Mouse (Mus musculus) stomach, postnatal 0 days (tissue): Measurements from ENCODE around the gene Chchd10. TPM values are rescaled to one million over a fixed set of nuclear protein-coding genes. Genes with fewer than 3 reads are reported as not detected.
A peak's percentile ranks its signal among the peaks of the same experiment; 100 is the strongest.

ENCODE experiments used
- ATAC-seq: fragments of 200-750 bp; cut with Nextera tagmentation; 2 replicates; pipeline ENCODE4 v1.8.0; 2017; ENCODE audit not compliant: low FRiP score, low TSS enrichment
- DNase-seq: peaks from one replicate; pipeline ENCODE4 v3.0.0-alpha.2; 2016; ENCODE audit warnings: low spot score
- H3K27ac ChIP-seq: fragments of 300-500 bp; sonication (generic); replicated peaks from 2 replicates; pipeline ENCODE4 v1.5.1; 2014; ENCODE audit warnings: mild to moderate bottlenecking, control low read depth
- H3K27me3 ChIP-seq: fragments of 300-500 bp; sonication (generic); 2 replicates; pipeline ENCODE4 v1.6.1; 2014; ENCODE audit warnings: low read length; ENCODE audit not compliant: control insufficient read depth, insufficient read depth
- H3K36me3 ChIP-seq: fragments of 300-500 bp; sonication (generic); 2 replicates; pipeline ENCODE4 v1.6.1; 2014; ENCODE audit warnings: low read length, mixed read lengths; ENCODE audit not compliant: control insufficient read depth, insufficient read depth
- H3K4me1 ChIP-seq: fragments of 300-500 bp; sonication (generic); replicated peaks from 2 replicates; pipeline ENCODE4 v1.6.1; 2014; ENCODE audit warnings: antibody characterized with exemption; ENCODE audit not compliant: control insufficient read depth, insufficient read depth
- H3K4me2 ChIP-seq: fragments of 300-500 bp; sonication (generic); replicated peaks from 2 replicates; pipeline ENCODE4 v1.6.1; 2014; ENCODE audit warnings: low read depth, mild to moderate bottlenecking, control low read depth, moderate library complexity
- H3K4me3 ChIP-seq: fragments of 300-500 bp; sonication (generic); 2 replicates; pipeline ENCODE4 v1.5.1; 2014; ENCODE audit warnings: low read depth, low read length, control low read depth
- H3K9ac ChIP-seq: fragments of 300-500 bp; sonication (generic); 2 replicates; pipeline ENCODE4 v1.6.1; 2014; ENCODE audit warnings: mild to moderate bottlenecking, low read length, control low read depth, mixed read lengths
- H3K9me3 ChIP-seq: fragments of 300-500 bp; sonication (generic); 2 replicates; pipeline ENCODE4 v1.6.1; 2016; ENCODE audit warnings: low read length; ENCODE audit not compliant: control insufficient read depth
- CTCF ChIP-seq: IDR thresholded peaks from 2 replicates; pipeline ENCODE4 v1.5.1; 2016; ENCODE audit warnings: antibody characterized with exemption, low read depth, mild to moderate bottlenecking, moderate library complexity
- EP300 ChIP-seq: optimal IDR thresholded peaks from 2 replicates; pipeline ENCODE3; 2016; ENCODE audit warnings: antibody characterized with exemption
- WGBS: fragments of 180-500 bp; shearing (Covaris S2); extraction: QIAGEN DNeasy Blood & Tissue Kit; methylation state at CpG from one replicate; pipeline ENCODE4 v1.1.7; 2014; 5-methylcytosine and 5-hydroxymethylcytosine counted together
- polyA plus RNA-seq: library from polyadenylated mRNA; unstranded; fragments of >200 nt; fragmentation: Nextera tagmentation; extraction: Ambion mirVana; gene quantifications from 2 replicates; pipeline ENCODE4 v1.2.1, GENCODE M21; 2015

The Chchd10 gene
- polyA plus RNA-seq, 1 experiment from 2014 or later: 232 TPM

DNA sequence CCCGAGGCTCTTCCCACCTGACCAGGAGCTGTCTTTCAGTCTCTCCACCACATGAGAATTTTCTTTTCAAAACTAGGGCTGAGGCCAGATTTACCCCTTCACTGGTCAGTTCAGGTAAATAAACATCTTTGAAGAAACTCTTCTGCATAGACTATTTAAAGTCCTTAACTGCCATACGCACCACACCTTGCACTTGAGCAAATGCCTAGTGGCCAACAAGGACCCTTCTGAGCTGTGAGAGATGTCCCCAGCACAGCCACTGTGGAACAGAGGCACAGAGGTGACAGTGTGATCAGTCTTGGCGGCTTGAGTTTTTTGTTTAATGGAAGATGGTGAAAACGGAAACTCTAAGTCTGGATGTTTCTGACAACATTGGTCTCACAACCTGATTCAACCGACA is 13.9 kb upstream of the Chchd10 start:
- H3K4me1 ChIP-seq: no peaks in the 10 kb centered on the region
- no peak overlapping the region for H3K4me2 ChIP-seq

DNA sequence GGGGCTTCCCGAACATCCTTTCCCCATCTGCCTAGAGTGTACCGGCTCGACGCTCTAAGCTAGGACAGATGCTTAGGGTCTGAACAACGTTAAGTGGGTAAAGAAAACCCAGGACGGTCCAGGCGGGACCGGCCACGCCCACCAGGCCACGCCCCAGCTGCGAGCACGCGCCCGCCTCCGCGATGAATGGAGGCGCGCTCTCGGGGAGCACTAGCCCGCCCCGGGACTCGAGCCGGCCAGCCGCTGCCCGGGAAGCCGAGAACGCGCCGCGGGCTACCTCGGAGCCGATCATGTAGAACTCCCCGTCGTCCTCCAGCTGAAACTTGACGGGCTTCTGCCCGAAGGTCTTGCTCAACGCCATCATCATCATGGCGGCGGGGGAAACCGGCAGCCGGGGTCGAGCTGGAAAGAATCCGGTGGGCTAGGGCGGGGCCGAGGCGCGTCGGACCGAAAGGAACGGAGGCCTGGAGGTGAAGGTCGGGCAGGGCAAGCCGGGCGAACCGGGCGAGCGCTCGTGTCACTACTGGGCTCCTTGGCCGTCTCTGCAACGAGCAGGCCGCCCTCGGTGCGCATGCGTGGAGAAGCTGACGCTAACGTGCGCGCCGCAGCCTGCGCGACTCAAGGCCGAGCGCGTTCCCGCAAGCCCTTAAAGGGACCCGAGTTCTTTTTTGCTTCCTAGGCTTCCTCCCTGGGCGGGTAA is 11.8 kb upstream of the Chchd10 start, which contains the start of gene Smarcb1:
Gene Smarcb1, minus strand, starts transcription at position 592 of the 700 bp plus-strand sequence.
- Histone ChIP-seq H3K9ac (peak within 1 kb of the TSS; percentile 94), H3K4me3 (peak within 1 kb of the TSS; percentile 94), H3K4me1 (no peaks in the 10 kb centered on the region), H3K27me3 (no peaks in the 10 kb centered on the region), H3K27ac (peak within 1 kb of the TSS; percentile 88), H3K9me3 (no peaks in the 10 kb centered on the region), H3K4me2 (peak within 1 kb of the TSS; percentile 93), H3K36me3 (peaks cover 5% of the 10 kb centered on the region; the same call in 1 of the 2 replicates)
- under 1% methylated on average over 76 of the region's 76 CpGs for WGBS
- peak; percentile 94 for DNase-seq
- TF ChIP-seq CTCF (no peak), EP300 (no peak)
- peak; percentile 92 for ATAC-seq

More for the DNA sequence above, 13.9 kb upstream of the Chchd10 start:
- ATAC-seq (no peak), DNase-seq (no peak)
- no peak overlapping the region for H3K4me3 ChIP-seq
- no peaks in the 10 kb centered on the region for H3K27me3 ChIP-seq
- H3K36me3 ChIP-seq: peaks cover 2% of the 10 kb centered on the region; the same call in 1 of the 2 replicates
- 82% methylated on average over 5 of the region's 5 CpGs for WGBS
- TF ChIP-seq EP300: no peak
- TF ChIP-seq CTCF: no peak
- no peaks in the 10 kb centered on the region for H3K9me3 ChIP-seq
- no peak overlapping the region for H3K27ac ChIP-seq
- H3K9ac ChIP-seq: no peak overlapping the region

DNA sequence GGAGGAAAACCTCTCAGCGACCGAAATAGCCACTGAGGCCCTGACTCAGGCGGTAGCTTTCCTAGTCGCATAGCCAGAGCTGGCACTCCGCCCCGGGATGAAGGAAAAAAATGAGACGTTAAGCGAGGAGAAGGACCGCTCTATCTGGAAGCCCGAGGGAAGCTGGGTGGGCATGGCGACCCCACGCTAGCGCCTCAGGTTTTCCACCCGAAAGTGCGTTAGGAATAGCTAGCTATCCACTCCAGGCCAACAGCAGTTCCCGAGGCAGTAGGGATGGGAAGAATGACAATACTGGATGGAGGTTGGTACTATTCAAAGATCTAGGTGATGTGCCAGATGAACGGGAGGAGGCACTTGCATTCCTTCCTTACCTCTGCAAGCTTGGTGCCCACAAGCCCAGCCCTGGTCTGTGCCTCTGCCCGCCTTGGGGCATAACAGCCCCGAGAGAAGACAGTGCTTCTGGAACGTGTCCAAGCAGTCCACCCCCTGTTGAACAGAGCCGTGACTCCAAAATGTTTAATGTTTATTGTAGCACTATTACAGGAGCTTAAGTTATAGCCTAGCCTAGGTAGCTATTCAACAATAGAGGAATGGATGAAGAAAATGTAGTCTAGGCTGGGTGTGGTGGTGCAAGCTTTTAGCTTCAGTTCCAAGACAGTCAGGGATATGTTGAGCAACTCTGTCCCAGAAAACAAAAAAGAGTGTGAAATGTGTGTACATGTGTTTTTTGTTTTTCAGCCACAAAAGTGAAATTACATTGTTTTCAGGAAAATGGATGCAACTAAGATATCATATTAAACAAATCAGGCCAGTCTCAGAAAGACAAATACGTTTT is 11.0 kb upstream of the Chchd10 start:
- peak; percentile 45 for ATAC-seq
- H3K9me3 ChIP-seq: no peaks in the 10 kb centered on the region
- no peaks in the 10 kb centered on the region for H3K4me1 ChIP-seq
- DNase-seq: no peak
- peak overlapping the region; percentile 88 for H3K27ac ChIP-seq
- no peak for TF ChIP-seq EP300
- TF ChIP-seq CTCF: no peak
- peak overlapping the region; percentile 93 for H3K4me2 ChIP-seq
- H3K9ac ChIP-seq: peak overlapping the region; percentile 94
- 3% methylated on average over 22 of the region's 22 CpGs for WGBS
- peak overlapping the region; percentile 94 for H3K4me3 ChIP-seq
- H3K36me3 ChIP-seq: peaks cover 7% of the 10 kb centered on the region; the same call in 1 of the 2 replicates
- no peaks in the 10 kb centered on the region for H3K27me3 ChIP-seq

DNA sequence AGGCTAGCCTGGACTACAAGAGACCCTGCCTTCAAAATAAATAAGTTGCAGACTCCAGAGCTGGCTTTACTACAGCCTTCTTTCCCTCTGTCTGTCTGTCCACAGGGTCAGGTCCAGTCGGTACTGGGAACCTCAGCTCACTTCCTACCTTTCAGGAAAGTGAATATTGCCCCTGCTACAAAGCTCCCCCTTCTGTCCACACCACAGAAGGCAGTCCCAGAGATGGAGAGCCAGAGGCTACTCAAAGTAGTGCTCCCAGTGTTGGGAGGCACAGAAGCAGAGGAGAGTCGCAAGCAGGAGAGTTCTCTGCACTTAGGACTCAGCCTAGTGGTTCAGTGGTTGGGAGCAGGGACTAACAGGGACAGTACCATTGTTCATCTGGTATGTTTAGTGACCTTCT is 8.6 kb upstream of the Chchd10 start:
- peaks cover 4% of the 10 kb centered on the region; the same call in 1 of the 2 replicates for H3K36me3 ChIP-seq
- no peaks in the 10 kb centered on the region for H3K27me3 ChIP-seq
- no peak overlapping the region for H3K9ac ChIP-seq
- no peak overlapping the region for H3K4me2 ChIP-seq
- WGBS: 67% methylated on average over 2 of the region's 2 CpGs
- no peak overlapping the region for H3K27ac ChIP-seq
- DNase-seq (no peak), ATAC-seq (no peak)
- TF ChIP-seq EP300: no peak
- TF ChIP-seq CTCF: peak; percentile 53
- no peaks in the 10 kb centered on the region for H3K9me3 ChIP-seq
- H3K4me3 ChIP-seq: no peak overlapping the region
- no peaks in the 10 kb centered on the region for H3K4me1 ChIP-seq

DNA sequence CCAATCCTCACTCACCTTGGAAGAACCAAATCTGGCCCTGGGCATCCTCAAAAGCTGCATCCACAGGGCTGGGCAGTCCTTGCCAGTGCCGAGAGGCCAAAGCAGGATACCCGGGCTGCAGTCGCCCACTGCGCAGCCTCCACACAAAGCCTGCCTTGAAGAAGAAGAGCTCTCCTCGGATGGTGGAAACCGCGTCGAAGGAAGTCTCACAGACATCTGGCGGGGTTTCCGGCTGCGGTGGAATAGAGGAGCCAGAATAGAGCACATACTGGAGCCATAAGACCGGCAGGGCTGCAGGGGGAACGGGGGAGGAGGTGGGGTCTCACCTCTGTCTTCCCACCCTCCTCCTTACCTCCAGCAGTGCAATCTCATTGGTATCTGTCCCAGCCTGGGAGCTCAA is 6.5 kb upstream of the Chchd10 start:
- H3K9me3 ChIP-seq: no peaks in the 10 kb centered on the region
- peaks cover 4% of the 10 kb centered on the region; the same call in 1 of the 2 replicates for H3K36me3 ChIP-seq
- ATAC-seq: no peak
- H3K4me1 ChIP-seq: no peaks in the 10 kb centered on the region
- no peaks in the 10 kb centered on the region for H3K27me3 ChIP-seq
- no peak for TF ChIP-seq CTCF
- no peak for TF ChIP-seq EP300
- WGBS: 86% methylated on average over 13 of the region's 13 CpGs
- H3K27ac ChIP-seq: no peak overlapping the region
- no peak overlapping the region for H3K4me2 ChIP-seq
- H3K4me3 ChIP-seq: no peak overlapping the region
- no peak overlapping the region for H3K9ac ChIP-seq
- DNase-seq: no peak
